Mouse (Mus musculus): ENCODE data around the gene Cenpl.
"Not testable (repeated sequence)": the region's sequence is repeated elsewhere in the genome, so short reads cannot be mapped to it uniquely, and the experiment has no call there.

Gene Cenpl

GRCm38 (mm10) chr1:161070352-161071271, at the start of gene Cenpl, which contains the start of gene Dars2:
Gene Cenpl, plus strand, starts transcription at chr1:161070713.
Gene Dars2, minus strand, starts transcription at chr1:161070658.
- DNase-seq (ENCODE audit: extremely low spot score, low read depth, low spot score): peak; percentile 88

GRCm38 (mm10) chr1:161025410-161026210, 44.9 kb upstream of the Cenpl start:
- no peak for DNase-seq (ENCODE audit: extremely low spot score, low read depth, low spot score)

- DNase-seq (ENCODE audit: extremely low spot score, low read depth, low spot score): no peak
These were observed 43.3 kb upstream of the Cenpl start for GRCm38 (mm10) chr1:161027196-161027595.

GRCm38 (mm10) chr1:161028427-161028826, 42.1 kb upstream of the Cenpl start:
- DNase-seq (ENCODE audit: extremely low spot score, low read depth, low spot score): not testable (repeated sequence)

- DNase-seq (ENCODE audit: extremely low spot score, low read depth, low spot score): no peak
These were observed 40.5 kb upstream of the Cenpl start for GRCm38 (mm10) chr1:161030058-161030457.

GRCm38 (mm10) chr1:161031881-161032280, 38.6 kb upstream of the Cenpl start:
- DNase-seq (ENCODE audit: extremely low spot score, low read depth, low spot score): no peak

- DNase-seq (ENCODE audit: extremely low spot score, low read depth, low spot score): no peak
These were observed 38.2 kb upstream of the Cenpl start for GRCm38 (mm10) chr1:161032345-161032744.

- DNase-seq (ENCODE audit: extremely low spot score, low read depth, low spot score): no peak
These were observed 36.6 kb upstream of the Cenpl start for GRCm38 (mm10) chr1:161033856-161034434.

GRCm38 (mm10) chr1:161034435-161035280, 35.9 kb upstream of the Cenpl start, which contains the start of gene Zbtb37:
Gene Zbtb37, minus strand, starts transcription at chr1:161034849.
- DNase-seq (ENCODE audit: extremely low spot score, low read depth, low spot score): peak; percentile 99

GRCm38 (mm10) chr1:161035281-161035785, 35.2 kb upstream of the Cenpl start:
- DNase-seq (ENCODE audit: extremely low spot score, low read depth, low spot score): no peak

GRCm38 (mm10) chr1:161035786-161036404, 34.6 kb upstream of the Cenpl start:
- no peak for DNase-seq (ENCODE audit: extremely low spot score, low read depth, low spot score)

GRCm38 (mm10) chr1:161036411-161036841, 34.1 kb upstream of the Cenpl start:
- no peak for DNase-seq (ENCODE audit: extremely low spot score, low read depth, low spot score)

- DNase-seq (ENCODE audit: extremely low spot score, low read depth, low spot score): no peak
These were observed 33.5 kb upstream of the Cenpl start for GRCm38 (mm10) chr1:161037026-161037425.

- DNase-seq (ENCODE audit: extremely low spot score, low read depth, low spot score): no peak
These were observed 32.9 kb upstream of the Cenpl start for GRCm38 (mm10) chr1:161037599-161037998.

- no peak for DNase-seq (ENCODE audit: extremely low spot score, low read depth, low spot score)
These were observed 32.5 kb upstream of the Cenpl start for GRCm38 (mm10) chr1:161038004-161038403.

GRCm38 (mm10) chr1:161038968-161039721, 31.4 kb upstream of the Cenpl start:
- no peak for DNase-seq (ENCODE audit: extremely low spot score, low read depth, low spot score)

GRCm38 (mm10) chr1:161039741-161040425, 30.6 kb upstream of the Cenpl start:
- no peak for DNase-seq (ENCODE audit: extremely low spot score, low read depth, low spot score)

GRCm38 (mm10) chr1:161040426-161040770, 30.1 kb upstream of the Cenpl start:
- DNase-seq (ENCODE audit: extremely low spot score, low read depth, low spot score): no peak

All from hindlimb bud, embryonic 11.5 days (tissue).